Mouse (Mus musculus): ENCODE data around the gene Slc37a1. TPM values are rescaled to one million over a fixed set of nuclear protein-coding genes. Genes with fewer than 3 reads are reported as not detected.
"Not testable (repeated sequence)": the region's sequence is repeated elsewhere in the genome, so short reads cannot be mapped to it uniquely, and the experiment has no call there.

The Slc37a1 gene
- total RNA-seq, 1 experiment from 2014 or later: 9.4 TPM

DNA sequence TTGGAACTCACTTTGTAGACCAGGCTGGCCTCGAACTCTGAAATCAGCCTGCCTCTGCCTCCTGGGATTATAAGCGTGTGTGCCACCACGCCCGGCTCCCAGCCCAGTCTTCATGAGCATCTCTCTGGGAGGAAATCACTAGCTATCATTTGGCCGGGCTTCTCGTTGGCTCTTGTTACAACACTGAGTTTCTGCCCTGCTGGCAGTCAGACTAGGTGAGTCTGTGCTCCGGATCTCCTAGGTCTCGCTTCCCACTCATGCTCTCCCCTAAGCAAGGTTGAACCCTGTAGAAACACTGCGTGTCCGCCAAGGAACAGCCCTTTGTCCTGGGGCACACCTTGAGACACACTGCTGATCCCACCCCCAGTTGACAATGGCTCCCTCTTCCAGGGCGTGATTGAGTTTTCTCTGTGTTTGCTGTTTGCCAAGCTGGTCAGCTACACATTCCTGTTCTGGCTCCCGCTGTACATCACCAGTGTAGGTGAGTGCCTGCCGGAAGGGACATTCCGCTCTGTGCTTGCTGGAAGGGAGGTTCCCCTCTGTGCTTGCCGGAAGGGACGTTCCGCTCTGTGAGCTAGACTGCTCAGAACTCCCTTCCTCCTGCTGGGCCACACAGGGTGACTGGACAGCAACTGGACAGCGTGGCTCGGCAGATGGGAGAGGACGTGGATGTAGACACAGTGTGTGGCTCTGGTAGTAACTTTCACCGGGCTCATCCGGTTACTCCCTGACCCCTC, 48.9 kb downstream of the Slc37a1 start:
- no peak for ATAC-seq (replicated peaks; ENCODE audit: low read depth, poor library complexity, severe bottlenecking)

DNA sequence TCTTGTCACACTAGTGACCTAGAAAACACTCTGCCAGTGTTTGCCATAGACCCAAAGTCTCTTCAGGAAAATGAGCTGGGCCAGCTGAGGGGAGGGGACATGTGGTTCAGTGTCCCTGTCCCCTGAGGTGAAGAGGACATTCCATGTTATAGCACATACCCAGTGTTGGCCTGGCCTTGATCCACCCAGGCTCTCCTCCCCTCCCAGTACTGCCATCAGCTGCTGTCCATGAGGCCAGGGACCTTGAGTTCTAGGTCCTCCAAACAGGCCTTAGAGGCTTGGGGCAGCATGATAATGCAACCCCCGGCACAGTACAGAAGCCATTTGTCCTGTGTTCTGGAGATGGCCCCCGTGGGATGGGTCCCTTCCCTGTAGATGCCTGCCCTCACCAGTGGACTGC, 53.2 kb downstream of the Slc37a1 start:
- ATAC-seq (replicated peaks; ENCODE audit: low read depth, poor library complexity, severe bottlenecking): no peak

DNA sequence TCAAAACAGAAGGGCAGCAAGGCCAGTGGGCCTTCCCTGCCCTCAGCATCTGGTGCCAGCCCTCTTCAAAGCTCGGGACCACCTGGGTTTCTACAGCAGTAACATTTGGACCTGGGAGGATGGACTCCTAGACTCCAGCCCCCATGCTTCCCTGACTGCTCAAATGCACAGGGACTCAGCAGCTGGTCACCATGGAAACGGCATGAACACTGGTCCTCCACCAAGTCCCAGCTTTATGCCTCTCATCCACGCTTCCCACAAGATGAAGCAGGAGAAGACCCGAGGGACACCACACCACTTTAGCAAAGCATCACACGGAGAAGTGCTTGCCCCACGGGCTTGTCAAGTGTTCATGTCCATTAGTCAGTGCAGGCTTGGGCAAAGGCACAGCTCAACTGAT, 55.6 kb downstream of the Slc37a1 start:
- no peak for ATAC-seq (replicated peaks; ENCODE audit: low read depth, poor library complexity, severe bottlenecking)

DNA sequence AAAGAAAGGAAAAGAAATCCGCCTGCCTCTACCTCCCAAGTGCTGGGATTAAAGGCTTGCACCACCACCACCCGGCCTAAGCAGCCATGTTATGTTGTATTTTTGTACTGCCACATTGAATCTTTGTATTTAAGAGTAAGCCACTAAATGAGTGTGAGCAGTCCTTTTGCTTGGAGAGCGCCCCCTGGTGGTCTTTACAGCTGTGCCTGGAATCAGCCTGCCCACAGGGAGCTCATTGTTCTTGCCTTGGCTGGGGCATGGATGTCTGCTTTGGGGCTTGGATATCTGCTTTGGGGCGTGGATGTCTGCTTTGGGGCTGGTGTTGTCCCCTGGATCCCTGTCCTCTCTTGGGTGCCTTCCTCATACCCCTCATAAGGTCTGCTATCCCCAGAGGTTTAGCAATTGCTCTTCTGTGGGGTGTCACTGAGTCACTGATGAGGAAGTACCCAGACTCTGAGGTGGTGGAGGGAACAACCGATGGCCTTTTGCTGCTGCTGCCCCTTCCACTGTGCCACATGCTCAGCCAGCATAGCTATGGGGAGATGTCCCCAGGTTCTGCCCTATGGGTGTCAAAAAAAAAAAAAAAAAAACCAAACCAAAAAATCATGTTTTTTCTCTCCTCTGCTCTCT, 57.7 kb downstream of the Slc37a1 start:
- peak; percentile 77 for ATAC-seq (replicated peaks; ENCODE audit: low read depth, poor library complexity, severe bottlenecking)

DNA sequence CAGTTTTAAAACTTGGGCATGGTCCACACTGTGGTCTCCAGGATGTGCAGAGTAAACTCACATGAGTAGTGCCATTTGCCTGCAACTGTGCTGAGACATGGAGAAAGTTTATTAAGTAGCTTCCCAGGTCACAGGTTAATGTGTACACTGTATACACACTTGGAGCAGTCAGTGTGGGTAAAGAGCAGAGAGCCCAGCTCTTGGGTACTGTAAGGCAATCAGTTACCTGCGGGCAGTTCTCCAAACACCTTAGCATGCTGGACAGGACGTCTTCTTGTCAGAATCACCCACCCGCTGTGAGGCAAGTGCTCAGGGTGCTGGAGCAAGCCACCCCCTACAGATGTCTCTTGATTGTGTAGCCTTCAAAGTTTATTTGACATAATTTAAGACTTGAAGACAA, 58.2 kb downstream of the Slc37a1 start:
- ATAC-seq (replicated peaks; ENCODE audit: low read depth, poor library complexity, severe bottlenecking): no peak

DNA sequence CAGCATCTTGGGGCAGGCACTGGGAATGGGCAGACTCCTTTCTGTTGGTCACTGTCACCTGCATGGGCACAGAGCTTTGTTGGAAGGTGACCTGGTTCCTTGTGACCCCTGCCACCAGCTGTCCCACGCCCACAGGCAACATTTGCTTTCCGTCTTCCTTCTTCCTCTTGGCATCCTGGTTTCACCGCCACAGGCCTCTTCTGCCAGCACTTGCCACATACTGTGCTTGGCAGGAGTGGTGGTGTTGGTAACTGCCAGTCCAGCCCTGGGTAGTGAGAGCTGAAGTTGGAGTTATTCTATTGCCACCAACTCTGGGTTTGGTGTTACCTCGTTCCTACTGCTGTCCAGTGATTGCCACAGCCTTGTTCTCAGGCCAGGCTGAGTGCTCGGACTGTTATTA, 61.5 kb downstream of the Slc37a1 start:
- ATAC-seq (replicated peaks; ENCODE audit: low read depth, poor library complexity, severe bottlenecking): no peak

DNA sequence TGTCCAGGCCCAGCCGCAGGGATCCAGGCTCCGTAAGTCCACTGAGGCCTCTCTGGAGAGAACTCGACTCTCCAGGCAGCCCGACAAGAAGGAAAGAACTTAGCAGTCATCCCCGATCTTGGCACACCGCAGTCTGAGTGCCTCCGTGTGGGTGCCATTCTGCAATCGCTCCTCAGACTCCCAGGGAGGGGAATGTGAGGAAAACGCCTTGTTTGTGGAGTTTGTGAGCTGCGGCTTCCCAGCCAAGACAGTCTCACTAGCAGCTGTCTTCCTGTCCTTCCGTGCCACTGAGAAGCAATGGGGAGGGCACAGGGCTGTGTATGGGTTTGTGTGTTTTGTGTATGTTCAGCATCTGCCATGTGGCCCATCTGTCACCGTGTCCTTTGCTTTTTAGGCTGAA, 62.8 kb downstream of the Slc37a1 start:
- no peak for ATAC-seq (replicated peaks; ENCODE audit: low read depth, poor library complexity, severe bottlenecking)

DNA sequence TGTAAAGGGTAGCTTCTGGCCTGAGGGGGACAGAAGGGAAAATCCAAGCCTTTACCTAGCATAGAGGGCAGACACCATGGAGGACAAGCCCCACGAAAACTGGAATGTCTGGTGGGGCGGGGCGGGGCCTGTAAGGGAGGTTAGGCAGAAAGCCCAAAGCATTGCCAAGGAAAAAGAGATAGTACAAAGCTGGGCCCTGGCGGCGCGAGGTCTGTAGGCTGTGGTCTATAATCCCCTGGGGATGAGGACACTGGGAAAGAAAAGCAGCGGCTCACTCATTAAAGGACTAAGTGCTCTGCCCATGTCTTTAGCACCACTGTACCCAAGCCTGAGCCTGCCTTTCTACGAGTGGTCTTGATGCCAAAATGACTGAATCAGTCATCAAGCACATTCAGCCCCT, 65.4 kb downstream of the Slc37a1 start:
- ATAC-seq (replicated peaks; ENCODE audit: low read depth, poor library complexity, severe bottlenecking): no peak

DNA sequence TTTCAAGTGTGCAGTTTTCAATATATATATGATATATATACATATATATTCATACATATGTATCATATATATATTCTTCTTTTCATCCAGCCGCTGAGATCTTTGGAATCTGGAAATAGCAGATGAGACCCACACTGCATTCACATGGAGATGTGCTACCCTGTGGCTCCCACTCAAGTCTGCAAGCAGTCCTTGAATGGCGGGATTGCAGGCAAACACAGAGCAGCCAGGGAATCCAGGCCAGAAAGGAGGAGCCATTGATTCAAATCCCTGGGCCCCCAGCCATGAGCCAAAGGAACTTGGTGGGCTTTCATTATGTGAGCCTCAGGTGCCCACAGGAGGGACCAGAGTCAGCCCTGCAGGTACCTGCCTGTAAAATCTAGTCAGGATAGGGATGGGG, 66.7 kb downstream of the Slc37a1 start:
- no peak for ATAC-seq (replicated peaks; ENCODE audit: low read depth, poor library complexity, severe bottlenecking)

DNA sequence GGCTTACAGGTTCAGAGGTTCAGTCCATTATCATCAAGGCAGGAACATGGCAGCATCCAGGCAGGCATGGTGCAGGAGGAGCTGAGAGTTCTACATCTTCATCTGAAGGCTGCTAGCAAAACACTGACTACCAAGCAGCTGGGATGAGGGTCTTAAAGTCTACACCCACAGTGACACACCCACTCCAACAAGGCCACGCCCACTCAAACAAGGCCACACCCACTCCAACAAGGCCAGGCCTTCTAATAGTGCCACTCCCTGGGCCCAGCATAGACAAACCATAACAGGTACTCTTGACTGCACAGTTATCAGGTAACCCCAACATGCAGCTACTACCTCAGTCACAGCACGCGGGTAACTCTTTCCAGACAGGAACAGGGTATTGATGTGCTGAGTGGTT, 68.1 kb downstream of the Slc37a1 start:
- not testable (repeated sequence) for ATAC-seq (replicated peaks; ENCODE audit: low read depth, poor library complexity, severe bottlenecking)

DNA sequence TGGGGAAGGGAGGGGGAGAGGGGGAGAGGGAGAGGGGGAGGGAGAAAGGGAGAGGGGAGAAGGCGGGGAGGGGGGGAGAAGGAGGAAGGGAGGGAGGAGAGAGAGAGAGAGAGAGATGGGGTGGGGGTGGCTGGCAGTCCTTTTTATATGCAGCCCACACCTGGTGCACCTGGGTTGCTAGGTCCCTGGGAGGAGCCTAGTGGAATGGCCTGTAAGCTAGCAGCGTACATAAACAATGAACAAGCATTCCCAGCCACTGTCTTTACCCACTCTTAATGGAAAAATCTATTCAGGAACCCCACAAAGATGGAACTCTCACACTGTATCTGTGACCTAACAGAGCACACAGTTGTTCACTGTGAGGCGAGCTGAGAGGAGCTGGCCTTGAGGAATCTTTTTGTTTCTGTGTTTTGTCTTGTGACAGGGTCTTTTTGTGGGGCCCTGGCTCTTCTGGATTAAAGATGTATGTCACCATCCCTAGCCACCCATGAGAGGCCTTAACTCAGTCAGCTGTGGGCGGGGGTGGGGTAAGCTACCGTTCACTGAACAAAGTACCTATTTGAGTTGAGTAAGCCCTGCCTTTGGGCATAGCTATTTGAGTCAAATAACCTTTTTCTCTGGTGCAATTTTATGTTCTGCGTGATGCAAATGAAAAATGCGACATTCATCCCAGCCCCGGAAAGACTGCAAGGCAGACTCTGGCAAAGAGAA, 69.4 kb downstream of the Slc37a1 start:
- ATAC-seq (replicated peaks; ENCODE audit: low read depth, poor library complexity, severe bottlenecking): no peak

DNA sequence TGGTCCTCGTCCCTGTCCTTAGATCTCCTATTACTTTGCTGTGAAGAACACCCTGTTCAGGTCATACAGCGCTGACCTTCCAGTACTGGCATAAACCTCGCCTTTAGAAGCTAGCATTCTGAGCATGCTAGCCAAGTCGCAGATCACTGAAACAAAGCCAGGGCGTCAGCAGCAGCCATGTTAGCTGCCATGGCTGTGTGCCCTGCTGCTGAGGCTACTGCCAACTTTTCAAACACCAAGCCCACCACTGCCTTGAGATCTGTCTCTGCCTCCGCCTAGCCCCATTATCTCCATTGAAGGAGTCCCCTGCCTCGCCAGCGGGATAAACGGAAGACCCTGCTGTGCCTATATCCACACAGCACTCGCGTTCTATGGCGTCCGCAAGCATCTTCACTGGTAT, 74.0 kb downstream of the Slc37a1 start:
- no peak for ATAC-seq (replicated peaks; ENCODE audit: low read depth, poor library complexity, severe bottlenecking)

DNA sequence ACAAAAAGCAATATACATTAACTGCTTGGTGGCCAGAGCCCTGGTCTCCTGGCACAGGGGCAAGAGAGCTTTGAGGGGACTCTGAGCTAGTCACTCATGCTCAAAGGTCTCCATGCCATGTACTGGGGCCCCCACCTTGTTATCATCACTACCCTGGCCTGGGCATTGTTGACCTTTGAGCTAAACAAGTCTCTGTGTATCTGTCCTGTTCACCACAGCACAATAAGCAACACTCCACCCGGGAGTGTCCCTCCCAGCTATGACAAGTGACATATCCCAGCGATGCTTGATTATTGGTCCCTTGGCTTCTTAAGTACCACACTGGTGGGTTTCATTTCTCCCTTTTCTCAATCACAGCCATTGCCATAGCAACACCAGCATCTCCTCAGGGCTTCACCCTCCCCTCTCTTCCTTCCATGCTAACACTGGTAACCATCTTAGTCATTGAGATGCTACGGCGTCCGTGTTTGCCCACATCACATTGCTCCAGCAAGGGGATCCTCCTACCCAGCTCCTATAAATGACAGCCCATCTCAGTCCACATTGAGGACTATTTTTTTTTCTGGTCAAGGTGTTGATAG, 79.1 kb downstream of the Slc37a1 start:
- ATAC-seq (replicated peaks; ENCODE audit: low read depth, poor library complexity, severe bottlenecking): no peak

DNA sequence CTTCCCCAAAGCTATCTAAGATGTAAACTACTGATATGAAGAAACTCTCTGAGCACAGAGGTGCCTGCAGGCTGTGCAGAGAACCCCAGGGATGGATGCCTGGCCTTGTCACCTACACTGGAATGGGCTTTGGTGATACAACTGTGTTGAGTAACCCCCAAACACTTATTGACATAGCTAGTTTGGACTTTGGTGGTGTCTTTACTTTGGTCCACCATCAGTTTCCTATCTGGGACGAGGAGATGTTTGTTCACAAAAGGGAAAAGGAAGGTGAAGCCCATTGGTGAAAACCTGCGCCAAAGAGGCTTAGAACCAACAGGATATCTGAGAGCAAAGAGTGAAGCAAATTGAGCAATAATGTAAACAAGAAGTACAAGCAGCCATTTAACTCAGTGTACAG, 83.6 kb downstream of the Slc37a1 start:
- no peak for ATAC-seq (replicated peaks; ENCODE audit: low read depth, poor library complexity, severe bottlenecking)

DNA sequence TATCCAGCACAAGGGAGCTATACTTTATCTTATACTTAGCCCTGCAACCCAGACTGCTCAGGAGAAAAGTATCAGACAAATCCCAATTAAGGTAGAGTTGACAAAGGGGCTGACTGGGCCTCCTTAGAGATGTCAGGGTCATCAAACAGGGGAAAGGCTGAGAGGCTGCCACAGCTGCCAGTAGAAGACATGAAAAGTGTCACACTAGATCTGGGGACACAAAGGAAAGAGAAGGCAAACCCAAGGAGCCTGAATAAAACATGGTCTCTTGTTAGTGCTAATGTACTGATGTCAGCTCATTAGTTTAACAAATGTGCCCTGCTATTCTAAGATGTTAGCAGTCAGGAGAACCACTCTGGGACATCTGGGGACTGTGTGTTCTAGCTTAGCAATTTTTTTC, 84.3 kb downstream of the Slc37a1 start:
- no peak for ATAC-seq (replicated peaks; ENCODE audit: low read depth, poor library complexity, severe bottlenecking)

DNA sequence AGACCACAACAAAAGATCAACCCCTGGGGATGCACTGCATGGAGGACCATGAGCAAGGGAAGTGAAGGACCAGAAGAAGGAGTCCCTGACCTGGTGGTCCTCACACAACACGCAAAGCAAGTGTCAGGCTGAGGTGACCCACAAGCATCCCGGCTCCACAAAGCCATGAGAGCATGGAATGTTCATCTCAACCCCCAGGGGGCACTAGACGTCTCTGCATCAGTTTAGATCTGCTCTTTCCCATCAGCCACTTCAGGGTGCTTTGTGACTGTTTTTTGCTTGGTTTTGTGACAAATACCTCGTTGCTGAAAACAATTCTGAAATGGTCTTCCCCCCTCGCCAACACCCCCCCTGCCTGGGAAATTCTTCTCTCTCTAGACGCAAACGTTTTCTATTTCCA, 91.4 kb downstream of the Slc37a1 start:
- ATAC-seq (replicated peaks; ENCODE audit: low read depth, poor library complexity, severe bottlenecking): peak; percentile 80; the same call in 1 of the 2 replicates

DNA sequence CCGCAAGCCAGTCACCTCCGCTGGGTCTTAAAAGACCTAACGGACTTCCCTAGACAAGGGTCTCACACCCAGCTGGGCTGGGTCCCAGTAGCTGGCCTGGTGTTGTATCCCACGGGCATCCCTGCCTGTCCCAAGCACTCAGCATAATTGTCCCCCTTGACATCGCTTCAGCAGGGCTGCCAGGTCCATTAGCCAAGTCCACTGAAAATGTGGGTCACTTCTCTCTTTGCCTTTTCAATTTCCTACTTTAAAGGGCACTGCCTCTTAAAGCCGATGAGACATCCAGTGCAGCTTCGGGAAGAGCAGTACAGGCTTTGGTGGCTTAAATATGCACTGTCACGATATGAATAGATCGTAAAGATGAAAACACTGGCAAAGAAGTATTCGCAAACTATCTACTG, 91.8 kb downstream of the Slc37a1 start:
- ATAC-seq (replicated peaks; ENCODE audit: low read depth, poor library complexity, severe bottlenecking): no peak

DNA sequence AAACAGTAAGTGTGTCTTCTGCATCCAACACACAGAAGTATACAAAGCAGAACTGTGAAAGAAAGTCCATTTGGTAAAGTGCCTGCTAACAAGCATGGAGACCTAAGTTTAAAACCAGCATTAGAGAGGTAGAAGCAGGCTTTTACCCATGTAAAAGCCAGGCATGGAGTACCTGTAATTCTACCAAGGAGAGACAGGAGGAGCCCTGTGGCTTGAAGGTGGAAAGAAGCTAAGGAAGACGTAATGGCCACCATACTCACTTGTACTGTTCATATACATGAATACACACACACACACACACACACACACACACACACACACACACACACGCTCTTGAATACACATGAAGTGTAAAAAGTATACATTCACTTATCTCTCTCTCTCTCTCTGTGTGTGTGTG, 92.5 kb downstream of the Slc37a1 start:
- ATAC-seq (replicated peaks; ENCODE audit: low read depth, poor library complexity, severe bottlenecking): no peak

DNA sequence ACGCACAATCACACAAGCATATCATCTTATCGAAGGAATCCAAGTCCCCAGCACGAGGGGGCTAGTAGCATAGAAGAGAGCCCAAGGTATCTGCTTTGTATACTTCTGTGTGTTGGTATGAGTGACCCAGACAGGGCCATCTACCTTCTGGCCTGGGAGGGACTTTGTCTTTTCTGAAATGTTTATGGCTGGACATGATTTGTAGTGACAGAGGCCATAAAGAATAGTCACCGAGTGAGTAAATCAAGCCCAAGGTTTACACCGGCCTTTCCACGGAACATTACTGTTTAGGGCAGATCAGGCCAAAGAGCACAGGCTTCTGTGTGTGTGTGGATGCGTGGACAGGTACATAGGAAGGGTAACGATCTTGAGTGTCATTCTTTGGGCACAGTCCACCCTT, 93.3 kb downstream of the Slc37a1 start:
- no peak for ATAC-seq (replicated peaks; ENCODE audit: low read depth, poor library complexity, severe bottlenecking)

DNA sequence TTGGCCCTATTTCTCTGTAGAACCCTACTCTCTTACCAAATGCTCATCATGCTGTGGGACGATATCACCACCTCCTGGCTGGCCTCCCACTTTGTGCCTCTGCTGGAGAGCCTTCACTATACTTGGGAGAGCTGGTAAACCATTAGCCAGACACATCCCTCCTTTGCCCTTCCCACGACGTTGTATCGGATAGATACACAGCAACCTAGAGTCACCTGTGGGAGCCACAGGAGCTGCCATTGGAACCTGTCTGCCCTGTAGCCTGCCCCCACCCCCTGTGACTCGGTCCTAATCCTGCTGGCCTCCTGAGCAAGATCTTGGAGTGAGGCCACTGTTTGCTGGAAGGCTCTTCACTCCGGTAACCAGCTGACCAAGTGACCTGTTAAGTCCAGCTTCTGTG, 96.7 kb downstream of the Slc37a1 start:
- no peak for ATAC-seq (replicated peaks; ENCODE audit: low read depth, poor library complexity, severe bottlenecking)

DNA sequence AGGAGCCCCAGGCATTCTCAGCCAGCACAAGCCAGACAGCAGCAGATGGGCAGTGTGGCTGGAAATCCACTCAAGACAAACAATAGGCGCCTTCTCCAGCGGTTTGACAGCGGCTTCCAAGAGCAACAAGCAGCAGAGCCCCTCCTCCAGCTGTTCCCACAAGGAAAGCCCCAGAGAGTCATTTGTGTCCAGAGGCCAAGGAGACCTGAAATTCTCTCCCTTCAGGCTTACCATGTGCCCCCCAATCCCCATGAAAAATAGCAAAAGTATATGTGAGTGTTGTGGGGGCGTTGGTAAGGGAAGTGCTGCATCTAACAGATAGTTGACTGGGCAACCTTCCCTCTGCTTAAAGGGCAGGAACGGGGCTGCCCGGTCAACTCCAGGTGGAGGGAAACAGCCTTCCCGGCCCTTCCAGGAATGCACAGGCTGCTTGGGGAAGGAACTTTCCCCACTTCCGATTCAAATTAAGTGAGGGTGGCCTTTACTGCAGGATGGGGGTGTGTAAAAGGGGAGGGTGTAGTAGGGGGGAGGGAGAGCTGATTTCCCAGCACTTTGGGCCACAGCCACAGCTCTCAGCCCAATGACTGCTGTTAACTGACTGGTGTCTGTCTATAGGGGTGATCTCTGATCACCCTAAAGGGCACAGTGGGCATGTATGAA, 98.5 kb downstream of the Slc37a1 start:
- no peak for ATAC-seq (replicated peaks; ENCODE audit: low read depth, poor library complexity, severe bottlenecking)

Measured in common myeloid progenitor, adult 5-6 weeks (primary cell).